Mouse (Mus musculus): ENCODE measurements around the gene Parp11. TPM values are rescaled to one million over a fixed set of nuclear protein-coding genes. Genes with fewer than 3 reads are reported as not detected.

Parp11 gene
- polyA plus RNA-seq, 1 experiment from 2014 or later = 26.9 TPM

- Histone ChIP-seq H3K27ac (replicated peaks; ENCODE audit: low read depth, low read length) (no peak overlapping the region), H3K4me2 (ENCODE audit: low read depth, low read length) (no peak overlapping the region), H3K36me3 (ENCODE audit: control insufficient read depth, insufficient read depth, low read length) (no peaks in the 10 kb centered on the region), H3K9me3 (ENCODE audit: control insufficient read depth, low read length) (no peaks in the 10 kb centered on the region), H3K4me3 (ENCODE audit: low read depth, low read length) (no peak overlapping the region), H3K9ac (ENCODE audit: low read depth, low read length) (peak overlapping the region; percentile 22; the same call in 1 of the 2 replicates), H3K4me1 (ENCODE audit: control insufficient read depth, insufficient read depth, low read length) (no peaks in the 10 kb centered on the region), H3K27me3 (replicated peaks; ENCODE audit: control insufficient read depth, insufficient read depth, low read length) (no peaks in the 10 kb centered on the region)
- no peak for ATAC-seq (ENCODE audit: low read depth)
- DNase-seq (ENCODE audit: low spot score) = peak; percentile 22
- 51% methylated on average over 14 of the region's 14 CpGs for WGBS
Observed at GRCm38 (mm10) chr6:127440416-127441104, 6.1 kb upstream of the Parp11 start.

- Histone ChIP-seq H3K9ac (ENCODE audit: low read depth, low read length) (no peak overlapping the region), H3K4me1 (ENCODE audit: control insufficient read depth, insufficient read depth, low read length) (no peaks in the 10 kb centered on the region), H3K27ac (replicated peaks; ENCODE audit: low read depth, low read length) (no peak overlapping the region), H3K4me2 (ENCODE audit: low read depth, low read length) (no peak overlapping the region), H3K27me3 (replicated peaks; ENCODE audit: control insufficient read depth, insufficient read depth, low read length) (no peaks in the 10 kb centered on the region), H3K36me3 (ENCODE audit: control insufficient read depth, insufficient read depth, low read length) (no peaks in the 10 kb centered on the region), H3K9me3 (ENCODE audit: control insufficient read depth, low read length) (no peaks in the 10 kb centered on the region), H3K4me3 (ENCODE audit: low read depth, low read length) (no peak overlapping the region)
- WGBS = 45% methylated on average over 4 of the region's 4 CpGs
- DNase-seq (ENCODE audit: low spot score) (no peak), ATAC-seq (ENCODE audit: low read depth) (no peak)
Observed at GRCm38 (mm10) chr6:127442584-127442983, 4.1 kb upstream of the Parp11 start.

DNA sequence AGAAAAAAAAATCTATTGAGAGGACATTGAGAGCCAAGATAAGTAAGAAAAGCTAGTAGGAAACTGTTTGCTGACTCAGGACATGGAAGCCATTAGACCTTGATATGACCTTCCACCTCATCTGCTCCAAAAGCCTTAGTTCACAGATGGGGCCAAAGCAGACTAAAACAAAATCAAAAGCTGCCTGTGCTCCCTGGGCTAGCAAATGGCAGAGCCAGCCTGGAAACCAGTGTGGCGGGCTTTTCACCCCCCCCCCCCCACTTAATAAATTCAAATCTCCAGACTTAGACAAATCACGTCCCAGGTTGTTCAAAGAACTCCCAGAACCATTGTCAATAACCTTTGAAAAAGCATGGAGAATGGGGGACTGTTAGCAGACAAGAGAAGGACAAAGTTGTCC is 2.7 kb upstream of the Parp11 start:
- Histone ChIP-seq H3K4me2 (ENCODE audit: low read depth, low read length) (no peak overlapping the region), H3K36me3 (ENCODE audit: control insufficient read depth, insufficient read depth, low read length) (no peaks in the 10 kb centered on the region), H3K27me3 (replicated peaks; ENCODE audit: control insufficient read depth, insufficient read depth, low read length) (no peaks in the 10 kb centered on the region), H3K9me3 (ENCODE audit: control insufficient read depth, low read length) (no peaks in the 10 kb centered on the region), H3K4me1 (ENCODE audit: control insufficient read depth, insufficient read depth, low read length) (no peaks in the 10 kb centered on the region), H3K4me3 (ENCODE audit: low read depth, low read length) (no peak overlapping the region), H3K27ac (replicated peaks; ENCODE audit: low read depth, low read length) (no peak overlapping the region), H3K9ac (ENCODE audit: low read depth, low read length) (no peak overlapping the region)
- DNase-seq (ENCODE audit: low spot score) (no peak), ATAC-seq (ENCODE audit: low read depth) (no peak)
- WGBS = 29% methylated on average over 2 of the region's 2 CpGs

DNA sequence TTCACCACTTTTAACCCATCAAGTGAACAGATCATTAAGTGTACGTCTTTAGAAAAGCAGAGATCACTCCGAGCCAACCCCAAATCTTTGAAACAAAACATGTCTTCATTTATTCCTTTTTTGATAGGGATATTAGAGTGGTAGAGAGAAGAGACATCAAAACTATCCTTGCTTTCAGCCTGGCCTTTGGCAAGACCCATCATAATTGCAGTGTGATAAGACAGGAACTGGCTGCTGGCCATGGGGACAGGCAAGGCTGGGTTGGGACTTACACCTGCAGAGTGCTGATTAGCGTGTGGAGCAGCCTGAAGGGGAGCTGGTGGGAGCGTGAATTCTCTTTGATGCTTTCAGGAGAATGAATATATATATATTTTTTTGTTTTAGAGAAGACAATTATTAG is 2.2 kb upstream of the Parp11 start:
- no peak overlapping the region for H3K4me3 ChIP-seq (ENCODE audit: low read depth, low read length)
- no peak overlapping the region for H3K27ac ChIP-seq (replicated peaks; ENCODE audit: low read depth, low read length)
- no peaks in the 10 kb centered on the region for H3K4me1 ChIP-seq (ENCODE audit: control insufficient read depth, insufficient read depth, low read length)
- no peaks in the 10 kb centered on the region for H3K27me3 ChIP-seq (replicated peaks; ENCODE audit: control insufficient read depth, insufficient read depth, low read length)
- ATAC-seq (ENCODE audit: low read depth) (no peak), DNase-seq (ENCODE audit: low spot score) (no peak)
- WGBS = 61% methylated on average over 4 of the region's 4 CpGs
- H3K4me2 ChIP-seq (ENCODE audit: low read depth, low read length) = no peak overlapping the region
- no peak overlapping the region for H3K9ac ChIP-seq (ENCODE audit: low read depth, low read length)
- no peaks in the 10 kb centered on the region for H3K36me3 ChIP-seq (ENCODE audit: control insufficient read depth, insufficient read depth, low read length)
- no peaks in the 10 kb centered on the region for H3K9me3 ChIP-seq (ENCODE audit: control insufficient read depth, low read length)

GRCm38 (mm10) chr6:127447686-127448460 is 1.2 kb downstream of the Parp11 start:
- WGBS = 65% methylated on average over 10 of the region's 10 CpGs
- H3K4me2 ChIP-seq (ENCODE audit: low read depth, low read length) = no peak overlapping the region

DNA sequence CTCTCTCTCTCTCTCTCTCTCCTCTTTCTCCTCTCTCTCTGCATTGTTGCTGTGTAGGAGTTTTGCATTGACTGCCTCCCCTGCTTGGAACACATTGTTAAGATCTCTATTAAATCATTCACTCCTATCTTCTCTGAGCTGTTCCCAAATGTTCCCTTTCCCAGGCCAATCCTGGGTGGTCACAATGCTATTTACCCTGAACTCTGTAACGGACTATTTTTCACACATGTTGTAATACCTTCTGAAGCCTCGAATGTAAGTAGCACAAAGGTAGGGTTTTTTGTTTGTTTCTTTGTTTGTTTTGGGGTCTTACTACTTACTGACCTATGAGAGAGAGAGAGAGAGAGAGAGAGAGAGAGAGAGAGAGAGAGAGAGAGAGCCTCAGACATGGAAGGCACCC is 2.2 kb downstream of the Parp11 start:
- no peak overlapping the region for H3K4me2 ChIP-seq (ENCODE audit: low read depth, low read length)
- no peak overlapping the region for H3K4me3 ChIP-seq (ENCODE audit: low read depth, low read length)
- H3K4me1 ChIP-seq (ENCODE audit: control insufficient read depth, insufficient read depth, low read length) = no peaks in the 10 kb centered on the region
- DNase-seq (ENCODE audit: low spot score) (no peak), ATAC-seq (ENCODE audit: low read depth) (no peak)
- peaks cover 4% of the 10 kb centered on the region; the same call in 1 of the 2 replicates for H3K27me3 ChIP-seq (replicated peaks; ENCODE audit: control insufficient read depth, insufficient read depth, low read length)
- H3K9ac ChIP-seq (ENCODE audit: low read depth, low read length) = no peak overlapping the region
- no peak overlapping the region for H3K27ac ChIP-seq (replicated peaks; ENCODE audit: low read depth, low read length)
- H3K36me3 ChIP-seq (ENCODE audit: control insufficient read depth, insufficient read depth, low read length) = no peaks in the 10 kb centered on the region
- 76% methylated on average over 2 of the region's 2 CpGs for WGBS
- no peaks in the 10 kb centered on the region for H3K9me3 ChIP-seq (ENCODE audit: control insufficient read depth, low read length)

More at GRCm38 (mm10) chr6:127447686-127448460, 1.2 kb downstream of the Parp11 start:
- no peak for ATAC-seq (ENCODE audit: low read depth)
- H3K9ac ChIP-seq (ENCODE audit: low read depth, low read length) = no peak overlapping the region
- no peaks in the 10 kb centered on the region for H3K4me1 ChIP-seq (ENCODE audit: control insufficient read depth, insufficient read depth, low read length)
- no peak overlapping the region for H3K27ac ChIP-seq (replicated peaks; ENCODE audit: low read depth, low read length)
- H3K4me3 ChIP-seq (ENCODE audit: low read depth, low read length) = no peak overlapping the region
- DNase-seq (ENCODE audit: low spot score) = no peak
- no peaks in the 10 kb centered on the region for H3K9me3 ChIP-seq (ENCODE audit: control insufficient read depth, low read length)
- H3K27me3 ChIP-seq (replicated peaks; ENCODE audit: control insufficient read depth, insufficient read depth, low read length) = peaks cover 4% of the 10 kb centered on the region; the same call in 1 of the 2 replicates
- H3K36me3 ChIP-seq (ENCODE audit: control insufficient read depth, insufficient read depth, low read length) = no peaks in the 10 kb centered on the region

DNA sequence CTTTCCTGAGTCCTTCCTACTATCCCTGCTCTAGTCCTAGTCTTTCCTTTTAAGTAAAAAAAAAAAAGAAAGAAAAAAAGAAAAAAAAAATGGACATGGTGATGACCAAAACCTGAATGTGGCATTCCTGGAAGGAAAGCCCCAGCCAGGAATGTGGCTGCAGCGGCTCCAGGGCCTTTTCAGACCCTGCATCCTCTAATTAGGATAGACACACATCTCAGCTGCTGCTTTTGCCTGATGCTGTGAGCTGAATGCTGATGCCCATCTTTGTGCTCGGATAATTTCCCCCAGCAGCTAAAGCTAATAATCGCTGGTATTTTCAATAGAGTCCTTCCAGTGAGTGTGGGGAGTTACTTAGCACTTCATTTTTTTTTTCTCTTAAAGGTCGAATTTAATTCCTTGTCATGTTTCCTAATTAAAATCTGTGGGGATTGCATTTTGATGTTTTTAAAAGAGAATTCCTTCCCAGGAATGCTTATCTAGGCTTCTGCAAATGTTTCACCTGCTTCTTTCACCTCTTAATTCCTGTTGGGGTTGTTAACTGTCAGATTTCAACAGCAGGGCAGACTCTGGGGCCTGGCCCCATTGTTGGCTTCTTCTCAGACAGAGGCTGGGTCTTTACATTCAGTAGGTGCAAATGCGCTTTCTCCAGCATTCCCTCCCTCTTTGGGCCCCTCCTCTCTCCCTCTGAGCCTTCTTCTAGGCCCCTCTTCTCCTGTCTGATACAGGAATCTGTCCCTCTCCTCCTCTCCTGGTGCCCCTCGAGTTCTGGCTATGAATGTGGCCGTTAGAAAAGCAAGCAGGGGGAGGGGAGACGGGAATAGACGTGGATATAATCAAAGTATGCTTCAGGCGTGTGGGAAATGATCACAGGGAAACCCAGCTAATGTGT is 3.1 kb downstream of the Parp11 start:
- DNase-seq (ENCODE audit: low spot score) = no peak
- H3K27me3 ChIP-seq (replicated peaks; ENCODE audit: control insufficient read depth, insufficient read depth, low read length) = peaks cover 4% of the 10 kb centered on the region; the same call in 1 of the 2 replicates
- H3K36me3 ChIP-seq (ENCODE audit: control insufficient read depth, insufficient read depth, low read length) = no peaks in the 10 kb centered on the region
- H3K9ac ChIP-seq (ENCODE audit: low read depth, low read length) = no peak overlapping the region
- no peak overlapping the region for H3K4me2 ChIP-seq (ENCODE audit: low read depth, low read length)
- peaks cover 6% of the 10 kb centered on the region for H3K4me1 ChIP-seq (ENCODE audit: control insufficient read depth, insufficient read depth, low read length)
- WGBS = 30% methylated on average over 10 of the region's 10 CpGs
- H3K4me3 ChIP-seq (ENCODE audit: low read depth, low read length) = no peak overlapping the region
- no peak for ATAC-seq (ENCODE audit: low read depth)
- H3K9me3 ChIP-seq (ENCODE audit: control insufficient read depth, low read length) = no peaks in the 10 kb centered on the region
- no peak overlapping the region for H3K27ac ChIP-seq (replicated peaks; ENCODE audit: low read depth, low read length)
